Mouse (Mus musculus): ENCODE data around the gene 4930442H23Rik. TPM values are rescaled to one million over a fixed set of nuclear protein-coding genes. Genes with fewer than 3 reads are reported as not detected.

Gene 4930442H23Rik
- polyA plus RNA-seq, 1 experiment from 2014 or later = not detected

GRCm38 (mm10) chr10:81192968-81193501, 9.4 kb upstream of the 4930442H23Rik start:
- H3K36me3 ChIP-seq (ENCODE audit: control insufficient read depth, insufficient read depth, low read length) = 0 out of 2 replicates have a peak, but pooled peaks cover 10% of the 10 kb centered on the region
- no peaks in the 10 kb centered on the region for H3K9me3 ChIP-seq (replicated peaks; ENCODE audit: control insufficient read depth, low read length)
- ATAC-seq (ENCODE audit: insufficient read depth, low FRiP score) = peak; percentile 2; the same call in 1 of the 2 replicates
- peaks cover 32% of the 10 kb centered on the region for H3K4me1 ChIP-seq (ENCODE audit: control insufficient read depth, insufficient read depth, low read length)
- peak overlapping the region; percentile 98 for H3K4me2 ChIP-seq (ENCODE audit: low read depth, low read length)
- 4% methylated on average over 19 of the region's 19 CpGs for WGBS
- H3K27me3 ChIP-seq (ENCODE audit: control insufficient read depth, insufficient read depth, low read length) = peaks cover 6% of the 10 kb centered on the region
- H3K4me3 ChIP-seq (replicated peaks; ENCODE audit: low read length) = peak overlapping the region; percentile 65
- H3K27ac ChIP-seq (ENCODE audit: low read length) = peak overlapping the region; percentile 92
- H3K9ac ChIP-seq (ENCODE audit: low read length) = peak overlapping the region; percentile 93

- Histone ChIP-seq H3K27me3 (ENCODE audit: control insufficient read depth, insufficient read depth, low read length) (peaks cover 6% of the 10 kb centered on the region), H3K4me2 (ENCODE audit: low read depth, low read length) (peak overlapping the region; percentile 98), H3K4me1 (ENCODE audit: control insufficient read depth, insufficient read depth, low read length) (peaks cover 32% of the 10 kb centered on the region), H3K27ac (ENCODE audit: low read length) (peak overlapping the region; percentile 92), H3K9me3 (replicated peaks; ENCODE audit: control insufficient read depth, low read length) (no peaks in the 10 kb centered on the region), H3K9ac (ENCODE audit: low read length) (peak overlapping the region; percentile 93), H3K4me3 (replicated peaks; ENCODE audit: low read length) (peak overlapping the region; percentile 65), H3K36me3 (ENCODE audit: control insufficient read depth, insufficient read depth, low read length) (0 out of 2 replicates have a peak, but pooled peaks cover 10% of the 10 kb centered on the region)
- under 1% methylated on average over 84 of the region's 93 CpGs for WGBS
- peak; percentile 86 for ATAC-seq (ENCODE audit: insufficient read depth, low FRiP score)
Observed at GRCm38 (mm10) chr10:81192270-81192967, 8.8 kb upstream of the 4930442H23Rik start.

DNA sequence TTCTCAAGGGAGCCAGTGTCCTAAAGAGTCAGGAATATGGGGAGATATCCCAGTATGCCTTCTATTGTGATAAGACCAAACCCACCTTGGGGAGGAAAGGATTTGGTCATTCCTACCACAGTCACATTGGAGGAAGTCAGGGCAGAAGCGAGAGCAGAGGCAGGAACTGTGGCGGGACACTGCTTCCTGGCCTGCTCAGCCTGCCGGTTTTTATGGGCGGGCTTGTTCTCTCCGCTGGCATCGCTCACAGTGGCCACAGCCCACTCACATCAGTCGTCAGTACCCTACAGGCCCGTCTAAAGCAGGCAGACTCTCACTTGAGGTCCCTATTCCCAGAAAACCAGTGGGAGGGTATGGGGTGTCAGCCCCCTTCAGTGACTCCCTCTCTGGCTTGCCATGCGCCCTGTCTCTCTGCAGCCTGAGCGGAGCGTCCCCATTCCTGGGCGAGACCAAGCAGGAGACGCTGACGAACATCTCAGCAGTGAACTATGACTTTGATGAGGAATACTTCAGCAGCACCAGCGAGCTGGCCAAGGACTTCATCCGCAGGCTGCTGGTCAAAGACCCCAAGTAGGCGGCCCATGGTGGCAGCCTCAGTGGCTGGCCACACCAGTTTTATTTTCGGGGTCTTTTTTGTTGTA, 7.8 kb upstream of the 4930442H23Rik start:
- Histone ChIP-seq H3K27ac (ENCODE audit: low read length) (peak overlapping the region; percentile 92), H3K4me3 (replicated peaks; ENCODE audit: low read length) (peak overlapping the region; percentile 65; the same call in 1 of the 2 replicates), H3K4me1 (ENCODE audit: control insufficient read depth, insufficient read depth, low read length) (peaks cover 32% of the 10 kb centered on the region), H3K9me3 (replicated peaks; ENCODE audit: control insufficient read depth, low read length) (no peaks in the 10 kb centered on the region), H3K27me3 (ENCODE audit: control insufficient read depth, insufficient read depth, low read length) (peaks cover 6% of the 10 kb centered on the region), H3K9ac (ENCODE audit: low read length) (peak overlapping the region; percentile 93; the same call in 1 of the 2 replicates), H3K36me3 (ENCODE audit: control insufficient read depth, insufficient read depth, low read length) (0 out of 2 replicates have a peak, but pooled peaks cover 10% of the 10 kb centered on the region), H3K4me2 (ENCODE audit: low read depth, low read length) (peak overlapping the region; percentile 98)
- 81% methylated on average over 18 of the region's 18 CpGs for WGBS
- ATAC-seq (ENCODE audit: insufficient read depth, low FRiP score) = no peak

DNA sequence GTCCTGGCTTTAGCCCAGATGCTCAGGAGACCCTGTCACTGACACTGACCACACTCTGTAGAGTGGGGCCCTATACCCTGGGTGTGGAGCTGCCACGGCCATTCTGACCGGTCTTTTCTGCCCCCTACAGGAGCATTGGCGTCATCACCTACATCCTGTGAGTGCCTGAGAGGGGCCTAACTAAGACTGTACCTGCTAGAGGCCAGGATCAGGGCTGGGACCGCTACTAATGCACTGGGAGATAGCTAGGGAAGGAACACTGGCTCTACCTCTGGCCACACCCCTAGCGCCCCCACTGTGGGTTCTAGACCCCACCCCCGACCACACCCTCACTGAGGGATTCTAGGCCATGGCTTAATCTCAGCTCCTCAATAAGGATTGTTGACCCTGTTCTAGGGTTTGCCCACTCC, 7.3 kb upstream of the 4930442H23Rik start:
- H3K27me3 ChIP-seq (ENCODE audit: control insufficient read depth, insufficient read depth, low read length) = peaks cover 6% of the 10 kb centered on the region
- WGBS = 61% methylated on average over 6 of the region's 6 CpGs
- peaks cover 32% of the 10 kb centered on the region for H3K4me1 ChIP-seq (ENCODE audit: control insufficient read depth, insufficient read depth, low read length)
- H3K9me3 ChIP-seq (replicated peaks; ENCODE audit: control insufficient read depth, low read length) = no peaks in the 10 kb centered on the region
- 0 out of 2 replicates have a peak, but pooled peaks cover 10% of the 10 kb centered on the region for H3K36me3 ChIP-seq (ENCODE audit: control insufficient read depth, insufficient read depth, low read length)
- no peak overlapping the region; the same call in 1 of the 2 replicates for H3K9ac ChIP-seq (ENCODE audit: low read length)
- ATAC-seq (ENCODE audit: insufficient read depth, low FRiP score) = no peak
- peak overlapping the region; percentile 92 for H3K27ac ChIP-seq (ENCODE audit: low read length)
- H3K4me3 ChIP-seq (replicated peaks; ENCODE audit: low read length) = no peak overlapping the region
- no peak overlapping the region for H3K4me2 ChIP-seq (ENCODE audit: low read depth, low read length)

GRCm38 (mm10) chr10:81190236-81190911, 6.7 kb upstream of the 4930442H23Rik start:
- H3K27ac ChIP-seq (ENCODE audit: low read length) = no peak overlapping the region; the same call in 1 of the 2 replicates
- H3K27me3 ChIP-seq (ENCODE audit: control insufficient read depth, insufficient read depth, low read length) = peaks cover 4% of the 10 kb centered on the region
- no peak overlapping the region for H3K4me2 ChIP-seq (ENCODE audit: low read depth, low read length)
- ATAC-seq (ENCODE audit: insufficient read depth, low FRiP score) = no peak
- no peaks in the 10 kb centered on the region for H3K9me3 ChIP-seq (replicated peaks; ENCODE audit: control insufficient read depth, low read length)
- H3K4me3 ChIP-seq (replicated peaks; ENCODE audit: low read length) = no peak overlapping the region
- 0 out of 2 replicates have a peak, but pooled peaks cover 10% of the 10 kb centered on the region for H3K36me3 ChIP-seq (ENCODE audit: control insufficient read depth, insufficient read depth, low read length)
- peaks cover 32% of the 10 kb centered on the region for H3K4me1 ChIP-seq (ENCODE audit: control insufficient read depth, insufficient read depth, low read length)
- 70% methylated on average over 31 of the region's 31 CpGs for WGBS
- no peak overlapping the region; the same call in 1 of the 2 replicates for H3K9ac ChIP-seq (ENCODE audit: low read length)

DNA sequence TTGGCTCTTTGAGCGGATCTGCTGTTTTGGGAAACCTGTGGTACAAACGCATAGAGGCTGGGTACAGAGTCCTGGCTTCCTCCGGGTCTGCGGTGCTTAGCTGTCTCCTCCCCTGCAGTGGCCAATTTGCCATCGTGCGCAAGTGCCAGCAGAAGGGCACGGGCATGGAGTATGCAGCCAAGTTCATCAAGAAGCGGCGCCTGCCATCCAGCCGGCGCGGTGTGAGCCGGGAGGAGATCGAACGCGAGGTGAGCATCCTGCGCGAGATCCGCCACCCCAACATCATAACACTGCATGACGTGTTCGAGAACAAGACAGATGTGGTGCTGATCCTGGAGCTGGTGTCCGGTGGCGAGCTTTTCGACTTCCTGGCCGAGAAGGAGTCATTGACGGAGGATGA, 6.2 kb upstream of the 4930442H23Rik start:
- H3K9ac ChIP-seq (ENCODE audit: low read length) = no peak overlapping the region
- H3K4me2 ChIP-seq (ENCODE audit: low read depth, low read length) = no peak overlapping the region
- WGBS = 75% methylated on average over 26 of the region's 26 CpGs
- no peak overlapping the region for H3K27ac ChIP-seq (ENCODE audit: low read length)
- 0 out of 2 replicates have a peak, but pooled peaks cover 10% of the 10 kb centered on the region for H3K36me3 ChIP-seq (ENCODE audit: control insufficient read depth, insufficient read depth, low read length)
- H3K4me3 ChIP-seq (replicated peaks; ENCODE audit: low read length) = no peak overlapping the region
- peaks cover 36% of the 10 kb centered on the region for H3K4me1 ChIP-seq (ENCODE audit: control insufficient read depth, insufficient read depth, low read length)
- ATAC-seq (ENCODE audit: insufficient read depth, low FRiP score) = no peak
- no peaks in the 10 kb centered on the region for H3K9me3 ChIP-seq (replicated peaks; ENCODE audit: control insufficient read depth, low read length)
- H3K27me3 ChIP-seq (ENCODE audit: control insufficient read depth, insufficient read depth, low read length) = no peaks in the 10 kb centered on the region; the same call in 1 of the 2 replicates

GRCm38 (mm10) chr10:81187161-81187560, 3.5 kb upstream of the 4930442H23Rik start:
- peaks cover 32% of the 10 kb centered on the region for H3K4me1 ChIP-seq (ENCODE audit: control insufficient read depth, insufficient read depth, low read length)
- no peaks in the 10 kb centered on the region for H3K9me3 ChIP-seq (replicated peaks; ENCODE audit: control insufficient read depth, low read length)
- WGBS = 94% methylated on average over 9 of the region's 9 CpGs
- H3K9ac ChIP-seq (ENCODE audit: low read length) = no peak overlapping the region
- H3K27me3 ChIP-seq (ENCODE audit: control insufficient read depth, insufficient read depth, low read length) = no peaks in the 10 kb centered on the region
- no peak for ATAC-seq (ENCODE audit: insufficient read depth, low FRiP score)
- no peak overlapping the region for H3K27ac ChIP-seq (ENCODE audit: low read length)
- H3K4me2 ChIP-seq (ENCODE audit: low read depth, low read length) = no peak overlapping the region
- no peak overlapping the region for H3K4me3 ChIP-seq (replicated peaks; ENCODE audit: low read length)
- 0 out of 2 replicates have a peak, but pooled peaks cover 10% of the 10 kb centered on the region for H3K36me3 ChIP-seq (ENCODE audit: control insufficient read depth, insufficient read depth, low read length)

GRCm38 (mm10) chr10:81184765-81185164, 1.1 kb upstream of the 4930442H23Rik start:
- H3K27me3 ChIP-seq (ENCODE audit: control insufficient read depth, insufficient read depth, low read length) = no peaks in the 10 kb centered on the region
- no peaks in the 10 kb centered on the region for H3K9me3 ChIP-seq (replicated peaks; ENCODE audit: control insufficient read depth, low read length)
- WGBS = 10% methylated on average over 4 of the region's 4 CpGs
- 0 out of 2 replicates have a peak overlapping the region, but pooled peaks have one; percentile 84 for H3K9ac ChIP-seq (ENCODE audit: low read length)
- peak overlapping the region; percentile 85; the same call in 1 of the 2 replicates for H3K4me2 ChIP-seq (ENCODE audit: low read depth, low read length)
- H3K4me3 ChIP-seq (replicated peaks; ENCODE audit: low read length) = no peak overlapping the region
- ATAC-seq (ENCODE audit: insufficient read depth, low FRiP score) = peak; percentile 23; the same call in 1 of the 2 replicates
- H3K4me1 ChIP-seq (ENCODE audit: control insufficient read depth, insufficient read depth, low read length) = peaks cover 24% of the 10 kb centered on the region
- H3K36me3 ChIP-seq (ENCODE audit: control insufficient read depth, insufficient read depth, low read length) = peaks cover 28% of the 10 kb centered on the region
- peak overlapping the region; percentile 91 for H3K27ac ChIP-seq (ENCODE audit: low read length)
